Mouse (Mus musculus): ENCODE measurements around the gene Zfp950.
"Not testable (repeated sequence)": the region's sequence is repeated elsewhere in the genome, so short reads cannot be mapped to it uniquely, and the experiment has no call there.

The Zfp950 gene

GRCm38 (mm10) chr19:61140342-61141206 is at the start of gene Zfp950:
Gene Zfp950 (minus strand): TSS chr19:61140840.
- DNase-seq (ENCODE audit: low spot score): peak; percentile 85

- not testable (repeated sequence) for DNase-seq (ENCODE audit: low spot score)
Measured at GRCm38 (mm10) chr19:61183590-61183989, 43.0 kb upstream of the Zfp950 start, which contains the start of gene Gm6020. Gene Gm6020 (plus strand): TSS chr19:61183890.

GRCm38 (mm10) chr19:61175756-61176324 is 35.2 kb upstream of the Zfp950 start, which contains the start of gene Gm7102:
Gene Gm7102 (minus strand): TSS chr19:61176309.
- no peak for DNase-seq (ENCODE audit: low spot score)

- no peak for DNase-seq (ENCODE audit: low spot score)
Measured at GRCm38 (mm10) chr19:61151701-61152420, 11.2 kb upstream of the Zfp950 start.

GRCm38 (mm10) chr19:61151372-61151700 is 10.7 kb upstream of the Zfp950 start:
- no peak for DNase-seq (ENCODE audit: low spot score)

GRCm38 (mm10) chr19:61141299-61141698 is 659 bp upstream of the Zfp950 start:
- no peak for DNase-seq (ENCODE audit: low spot score)

- DNase-seq (ENCODE audit: low spot score): no peak
Measured at GRCm38 (mm10) chr19:61138655-61139054, 2.0 kb downstream of the Zfp950 start.

GRCm38 (mm10) chr19:61131096-61131495 is 9.5 kb downstream of the Zfp950 start:
- DNase-seq (ENCODE audit: low spot score): no peak

GRCm38 (mm10) chr19:61110184-61110583 is 30.5 kb downstream of the Zfp950 start:
- no peak for DNase-seq (ENCODE audit: low spot score)

GRCm38 (mm10) chr19:61097764-61098163 is 42.9 kb downstream of the Zfp950 start:
- no peak for DNase-seq (ENCODE audit: low spot score)

- no peak for DNase-seq (ENCODE audit: low spot score)
Measured at GRCm38 (mm10) chr19:61096776-61097175, 43.9 kb downstream of the Zfp950 start.

GRCm38 (mm10) chr19:61090541-61090940 is 50.1 kb downstream of the Zfp950 start:
- no peak for DNase-seq (ENCODE audit: low spot score)

- no peak for DNase-seq (ENCODE audit: low spot score)
Measured at GRCm38 (mm10) chr19:61089001-61089400, 51.6 kb downstream of the Zfp950 start.

- no peak for DNase-seq (ENCODE audit: low spot score)
Measured at GRCm38 (mm10) chr19:61087781-61088180, 52.9 kb downstream of the Zfp950 start.

GRCm38 (mm10) chr19:61085217-61085616 is 55.4 kb downstream of the Zfp950 start:
- DNase-seq (ENCODE audit: low spot score): no peak

GRCm38 (mm10) chr19:61084149-61084940 is 56.3 kb downstream of the Zfp950 start:
- DNase-seq (ENCODE audit: low spot score): peak; percentile 53

GRCm38 (mm10) chr19:61083006-61083405 is 57.6 kb downstream of the Zfp950 start:
- DNase-seq (ENCODE audit: low spot score): no peak

- no peak for DNase-seq (ENCODE audit: low spot score)
Measured at GRCm38 (mm10) chr19:61080251-61080749, 60.3 kb downstream of the Zfp950 start.

GRCm38 (mm10) chr19:61078622-61079021 is 62.0 kb downstream of the Zfp950 start:
- no peak for DNase-seq (ENCODE audit: low spot score)

GRCm38 (mm10) chr19:61065011-61065410 is 75.6 kb downstream of the Zfp950 start:
- no peak for DNase-seq (ENCODE audit: low spot score)

GRCm38 (mm10) chr19:61064386-61064785 is 76.3 kb downstream of the Zfp950 start:
- DNase-seq (ENCODE audit: low spot score): no peak

GRCm38 (mm10) chr19:61057581-61057980 is 83.1 kb downstream of the Zfp950 start:
- peak; percentile 17 for DNase-seq (ENCODE audit: low spot score)

All from ovary, adult 18-20 months (tissue).